Mouse (Mus musculus) MN1 (cell line): ENCODE results near the gene Smpdl3b.
"Not testable (repeated sequence)": the region's sequence is repeated elsewhere in the genome, so short reads cannot be mapped to it uniquely, and the experiment has no call there.

Experiments
- DNase-seq: peaks from one replicate; pipeline ENCODE4 v3.0.0-alpha.2; 2016; ENCODE audit warnings: low spot score

The Smpdl3b gene

GRCm38 (mm10) chr4:132778562-132779201 is 21.6 kb upstream of the Smpdl3b start:
- DNase-seq: no peak

GRCm38 (mm10) chr4:132776764-132777163 is 19.7 kb upstream of the Smpdl3b start:
- peak; percentile 91 for DNase-seq

GRCm38 (mm10) chr4:132774905-132775304 is 17.9 kb upstream of the Smpdl3b start:
- no peak for DNase-seq

- no peak for DNase-seq
These were observed 14.7 kb upstream of the Smpdl3b start for GRCm38 (mm10) chr4:132771776-132772175.

GRCm38 (mm10) chr4:132767914-132768876 is 11.1 kb upstream of the Smpdl3b start, which contains the start of gene Rpa2:
Rpa2 (plus strand) TSS chr4:132768332.
- DNase-seq: peak; percentile 100

GRCm38 (mm10) chr4:132763125-132763524 is 6.1 kb upstream of the Smpdl3b start:
- not testable (repeated sequence) for DNase-seq

- DNase-seq: no peak
These were observed 5.5 kb upstream of the Smpdl3b start for GRCm38 (mm10) chr4:132762602-132763001.

GRCm38 (mm10) chr4:132760296-132760695 is 3.2 kb upstream of the Smpdl3b start:
- no peak for DNase-seq

- no peak for DNase-seq
These were observed 740 bp upstream of the Smpdl3b start for GRCm38 (mm10) chr4:132757633-132758351.

GRCm38 (mm10) chr4:132752992-132753391 is 4.1 kb downstream of the Smpdl3b start:
- DNase-seq: peak; percentile 62

- DNase-seq: no peak
These were observed 7.6 kb downstream of the Smpdl3b start for GRCm38 (mm10) chr4:132749258-132749982.

GRCm38 (mm10) chr4:132748778-132749177 is 8.3 kb downstream of the Smpdl3b start:
- no peak for DNase-seq

GRCm38 (mm10) chr4:132747664-132748259 is 9.3 kb downstream of the Smpdl3b start:
- no peak for DNase-seq

- DNase-seq: no peak
These were observed 10.0 kb downstream of the Smpdl3b start for GRCm38 (mm10) chr4:132746911-132747517.

- peak; percentile 61 for DNase-seq
These were observed 12.8 kb downstream of the Smpdl3b start for GRCm38 (mm10) chr4:132743992-132744911.

- DNase-seq: no peak
These were observed 15.6 kb downstream of the Smpdl3b start for GRCm38 (mm10) chr4:132741491-132741890.

- not testable (repeated sequence) for DNase-seq
These were observed 19.9 kb downstream of the Smpdl3b start for GRCm38 (mm10) chr4:132737154-132737553.

- no peak for DNase-seq
These were observed 21.2 kb downstream of the Smpdl3b start for GRCm38 (mm10) chr4:132735894-132736293.

- DNase-seq: peak; percentile 45
These were observed 21.7 kb downstream of the Smpdl3b start for GRCm38 (mm10) chr4:132735389-132735788.

- no peak for DNase-seq
These were observed 22.3 kb downstream of the Smpdl3b start for GRCm38 (mm10) chr4:132734766-132735165.
